ENCODE assay signal across 8 mouse cellular contexts in genomic region chr16:32330876-32331670, GRCm38 (mm10). TPM values are rescaled to one million over a fixed set of nuclear protein-coding genes. Genes with fewer than 3 reads are reported as not detected.
DNase-seq lines count a peak whose midpoint lies in the region; ATAC-seq and TF ChIP-seq lines count a peak whose summit lies in the region.

No protein-coding gene starts in this region.

- peak overlapping the region; percentile 99 for H3K27ac ChIP-seq in heart, embryonic 10.5 days
- no peak overlapping the region for H3K27ac ChIP-seq in ES-E14 (ENCODE audit: insufficient read depth, low read depth, low read length, poor library complexity, severe bottlenecking)
- H3K27ac ChIP-seq in heart, embryonic 15.5 days: peak overlapping the region; percentile 97; the same call in 1 of the 2 replicates
- H3K27ac ChIP-seq in liver, postnatal 0 days (ENCODE audit: low read depth): peak overlapping the region; percentile 99; the same call in 1 of the 2 replicates

- peak overlapping the region; percentile 49; the same call in 1 of the 2 replicates for H3K9ac ChIP-seq in ES-E14 (ENCODE audit: insufficient read depth, low read depth, low read length, poor library complexity, severe bottlenecking)
- no peak overlapping the region for H3K9ac ChIP-seq in heart, embryonic 15.5 days
- 0 out of 2 replicates have a peak overlapping the region, but pooled peaks have one; percentile 27 for H3K9ac ChIP-seq in liver, postnatal 0 days (replicated peaks)

- TF ChIP-seq CTCF in liver, postnatal 0 days (IDR thresholded peaks at IDR 0.05; ENCODE audit: low read depth): no peak

- no peak for ATAC-seq in heart, embryonic 15.5 days (replicated peaks; ENCODE audit: insufficient number of reproducible peaks, insufficient read depth, low FRiP score, low read depth)
- no peak for ATAC-seq in liver, postnatal 0 days
- ATAC-seq in CD4-positive, CD25-positive, alpha-beta regulatory T cell, adult 4 months: no peak

- in situ Hi-C loops in ES-E14 (cut with MboI; ENCODE audit: low sequenced_read_pairs in 2 of 2, unreplicated experiment in 2 of 2): no loop called here

- DNase-seq in heart, embryonic 10.5 days (ENCODE audit: low spot score): no peak
- no peak for DNase-seq in heart, postnatal 36 days
- no peak for DNase-seq in ES-E14 (ENCODE audit: low read depth, low spot score)
- DNase-seq in liver, postnatal 0 days: no peak
- DNase-seq in c-Kit-positive CD71-positive TER-119-positive erythroid progenitor cells, embryonic 14.5 days (ENCODE audit: low spot score): no peak
- DNase-seq in cerebellum, postnatal 25 days: no peak

- peak overlapping the region; percentile 60 for H3K4me2 ChIP-seq in heart, embryonic 15.5 days
- peak overlapping the region; percentile 80 for H3K4me2 ChIP-seq in liver, postnatal 0 days (ENCODE audit: low read depth, low read length)

- TF ChIP-seq EP300 in liver, postnatal 0 days (IDR thresholded peaks at IDR 0.05; ENCODE audit: low read depth): no peak

- peaks cover 19% of the 10 kb centered on the region for H3K4me1 ChIP-seq in heart, embryonic 10.5 days
- peaks cover 5 to 16% of the 10 kb centered on the region in 2 experiments for H3K4me1 ChIP-seq in ES-E14 (ENCODE audit: control insufficient read depth in 2 of 2, insufficient read depth in 2 of 2, low read length in 2 of 2, poor library complexity in 1 of 2)
- H3K4me1 ChIP-seq in heart, embryonic 15.5 days (replicated peaks): peaks cover 13% of the 10 kb centered on the region
- H3K4me1 ChIP-seq in liver, postnatal 0 days (ENCODE audit: insufficient read depth): peaks cover 8% of the 10 kb centered on the region

- H3K36me3 ChIP-seq in heart, embryonic 10.5 days: no peaks in the 10 kb centered on the region
- no peaks in the 10 kb centered on the region for H3K36me3 ChIP-seq in ES-E14 (ENCODE audit: control insufficient read depth, insufficient read depth, low read length, poor library complexity, severe bottlenecking)
- no peaks in the 10 kb centered on the region for H3K36me3 ChIP-seq in heart, embryonic 15.5 days
- no peaks in the 10 kb centered on the region for H3K36me3 ChIP-seq in liver, postnatal 0 days (replicated peaks; ENCODE audit: insufficient read depth, low read length)

- 53% methylated on average over 9 of the region's 9 CpGs for WGBS in heart, embryonic 10.5 days
- WGBS in heart, embryonic 15.5 days: 41% methylated on average over 9 of the region's 9 CpGs
- 56% methylated on average over 9 of the region's 9 CpGs for WGBS in liver, postnatal 0 days (ENCODE audit: insufficient replicate concordance)

- no peaks in the 10 kb centered on the region for H3K27me3 ChIP-seq in heart, embryonic 10.5 days (ENCODE audit: insufficient read depth, poor library complexity, severe bottlenecking)
- H3K27me3 ChIP-seq in heart, embryonic 15.5 days: no peaks in the 10 kb centered on the region
- H3K27me3 ChIP-seq in liver, postnatal 0 days (ENCODE audit: insufficient read depth, low read length): no peaks in the 10 kb centered on the region

- H3K9me3 ChIP-seq in heart, embryonic 10.5 days: no peaks in the 10 kb centered on the region
- no peaks in the 10 kb centered on the region for H3K9me3 ChIP-seq in ES-E14 (ENCODE audit: control insufficient read depth, insufficient read depth, low read depth, low read length)
- H3K9me3 ChIP-seq in heart, embryonic 15.5 days (replicated peaks): no peaks in the 10 kb centered on the region
- no peaks in the 10 kb centered on the region for H3K9me3 ChIP-seq in liver, postnatal 0 days (ENCODE audit: low read length)

- peak overlapping the region; percentile 98 for H3K4me3 ChIP-seq in heart, embryonic 10.5 days
- H3K4me3 ChIP-seq in ES-E14 (ENCODE audit: insufficient read depth in 1 of 2, low read depth in 1 of 2, low read length in 2 of 2, poor library complexity in 1 of 2, severe bottlenecking in 1 of 2): peak overlapping the region; percentile 29 to 98; a peak in 3 of 4 replicates
- peak overlapping the region; percentile 20; the same call in 1 of the 2 replicates for H3K4me3 ChIP-seq in heart, embryonic 15.5 days
- peak overlapping the region; percentile 99 for H3K4me3 ChIP-seq in liver, postnatal 0 days (ENCODE audit: low read depth, low read length)

- intact Hi-C loops in heart, postnatal 36 days (cut with DNase I): loop anchor here (5.0 to 10.0 kb wide), 3 partner anchors 54 to 544 kb away; partner anchors contain the start of genes Fyttd1, Pcyt1a, Rnf168 and Rubcn

TF ChIP-seq in ES-E14, 5 proteins besides CTCF, POLR2A, EP300 and RAD21:
- TF ChIP-seq CHD2 (IDR thresholded peaks at IDR 0.05; ENCODE audit: low read depth, low read length): no peak

RNA-seq across cellular contexts. Expression of gene Ubxn7, which starts 1.0 kb away (rescaled TPM):
- 21.1 and 22.3 TPM in 2 replicates for polyA plus RNA-seq in heart, embryonic 10.5 days (2016; fragmentation: Nextera tagmentation; extraction: Ambion mirVana)
- total RNA-seq in heart, postnatal 36 days (2021): 10 to 100 TPM; 30.0 to 32.6 TPM
- 44.2 and 47.6 TPM in 2 replicates for total RNA-seq in ES-E14 (2012; rRNA removed)
- polyA plus RNA-seq in heart, embryonic 15.5 days (2015; fragmentation: Nextera tagmentation; extraction: Ambion mirVana): 16.6 and 17.8 TPM in 2 replicates
- polyA plus RNA-seq in liver, postnatal 0 days (2015; fragmentation: Nextera tagmentation; extraction: Ambion mirVana): 4.7 and 4.8 TPM in 2 replicates
- polyA plus RNA-seq in CD4-positive, CD25-positive, alpha-beta regulatory T cell, adult 4 months (2017; shearing (Covaris generic)): 10 to 100 TPM; 15.4 to 22.3 TPM

RNA-seq across cellular contexts. Expression of gene Rnf168, which starts 53.8 kb away (rescaled TPM):
- 22.0 and 24.4 TPM in 2 replicates for polyA plus RNA-seq in heart, embryonic 10.5 days (2016; fragmentation: Nextera tagmentation; extraction: Ambion mirVana)
- total RNA-seq in heart, postnatal 36 days (2021): 10 to 100 TPM; 13.7 TPM
- 21.3 and 28.2 TPM in 2 replicates for total RNA-seq in ES-E14 (2012; rRNA removed)
- polyA plus RNA-seq in heart, embryonic 15.5 days (2015; fragmentation: Nextera tagmentation; extraction: Ambion mirVana): 18.6 and 21.4 TPM in 2 replicates
- polyA plus RNA-seq in liver, postnatal 0 days (2015; fragmentation: Nextera tagmentation; extraction: Ambion mirVana): 8.7 and 10.7 TPM in 2 replicates
- polyA plus RNA-seq in CD4-positive, CD25-positive, alpha-beta regulatory T cell, adult 4 months (2017; shearing (Covaris generic)): 1 to 10 TPM; 7.7 to 8.1 TPM

RNA-seq across cellular contexts. Expression of gene Smco1, which starts 59.8 kb away (rescaled TPM):
- polyA plus RNA-seq in heart, embryonic 10.5 days (2016; fragmentation: Nextera tagmentation; extraction: Ambion mirVana): 0.14 TPM in 1 of 2 replicates, not detected in the other
- total RNA-seq in heart, postnatal 36 days (2021): 10 to 100 TPM; 28.1 to 28.7 TPM
- total RNA-seq in ES-E14 (2012; rRNA removed): not detected in 2 replicates
- polyA plus RNA-seq in heart, embryonic 15.5 days (2015; fragmentation: Nextera tagmentation; extraction: Ambion mirVana): 0.16 and 0.29 TPM in 2 replicates
- not detected in 2 replicates for polyA plus RNA-seq in liver, postnatal 0 days (2015; fragmentation: Nextera tagmentation; extraction: Ambion mirVana)
- not detected for polyA plus RNA-seq in CD4-positive, CD25-positive, alpha-beta regulatory T cell, adult 4 months (2017; shearing (Covaris generic))

Comparison
In these comparisons a context has a peak if more than half of its experiments do, and no peak if none do; other contexts are left out.
1. H3K4me3 ChIP-seq: peak in every context shown above with its lines; median percentile 99 in liver, postnatal 0 days; 98 in heart, embryonic 10.5 days; 64 in ES-E14; 20 in heart, embryonic 15.5 days.